Mouse (Mus musculus) gonadal fat pad, adult 2 months (tissue): Measurements from ENCODE around the gene Hes2. TPM values are rescaled to one million over a fixed set of nuclear protein-coding genes. Genes with fewer than 3 reads are reported as not detected.

Experiments used
- DNase-seq: peaks from one replicate; pipeline ENCODE4 v3.0.0-alpha.2; 2012; ENCODE audit warnings: low read depth
- polyA plus RNA-seq: library from polyadenylated mRNA; depleted of rRNA; stranded (reverse); fragments of >200 nt; gene quantifications from 2 replicates; pipeline ENCODE4 v1.2.3, GENCODE M21; 2012

Hes2 gene
- polyA plus RNA-seq, 1 experiment = 0.32 TPM

- DNase-seq = no peak
Observed at GRCm38 (mm10) chr4:152131809-152132771, 26.6 kb upstream of the Hes2 start.

DNA sequence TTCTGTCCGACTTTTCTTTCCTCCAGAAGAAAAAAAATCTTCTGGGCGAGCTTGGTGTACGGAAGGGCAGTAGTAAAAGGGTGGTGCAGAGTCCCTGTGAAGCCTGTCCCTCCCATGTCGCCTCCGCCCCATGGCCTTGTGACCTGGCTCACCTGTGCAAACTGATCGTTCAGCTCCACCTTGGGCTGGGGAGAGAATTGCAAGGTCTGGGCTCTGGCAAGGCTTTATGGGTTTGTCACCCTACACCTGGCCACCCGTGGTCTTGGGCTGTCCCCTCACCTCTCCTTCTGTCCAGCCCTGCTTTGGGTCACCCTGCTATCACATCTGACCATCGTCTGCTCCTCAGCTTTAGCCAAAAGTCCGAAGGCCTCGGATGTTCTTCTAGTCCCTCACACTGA is 25.9 kb upstream of the Hes2 start:
- no peak for DNase-seq

DNA sequence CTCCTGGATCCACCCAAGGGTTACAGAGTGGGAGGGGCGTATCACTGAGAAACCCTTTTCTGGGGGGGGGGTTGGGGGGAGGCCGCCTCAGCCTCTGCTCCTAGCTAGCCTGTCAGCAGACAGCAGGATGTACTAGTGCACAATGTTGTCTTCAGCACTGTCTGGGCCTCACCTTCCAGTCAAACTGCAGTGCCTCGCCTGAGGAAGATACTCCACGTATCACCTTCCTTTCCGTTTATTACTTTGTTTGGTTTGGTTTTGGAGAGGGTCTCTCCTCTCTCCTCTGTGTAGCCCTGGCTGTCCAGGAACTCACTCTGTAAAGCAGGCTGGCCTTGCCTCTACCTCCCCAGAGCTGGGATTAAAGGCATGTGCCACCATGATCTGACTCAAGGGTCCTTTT is 25.5 kb upstream of the Hes2 start:
- no peak for DNase-seq

GRCm38 (mm10) chr4:152134507-152134906 is 24.2 kb upstream of the Hes2 start:
- no peak for DNase-seq

DNA sequence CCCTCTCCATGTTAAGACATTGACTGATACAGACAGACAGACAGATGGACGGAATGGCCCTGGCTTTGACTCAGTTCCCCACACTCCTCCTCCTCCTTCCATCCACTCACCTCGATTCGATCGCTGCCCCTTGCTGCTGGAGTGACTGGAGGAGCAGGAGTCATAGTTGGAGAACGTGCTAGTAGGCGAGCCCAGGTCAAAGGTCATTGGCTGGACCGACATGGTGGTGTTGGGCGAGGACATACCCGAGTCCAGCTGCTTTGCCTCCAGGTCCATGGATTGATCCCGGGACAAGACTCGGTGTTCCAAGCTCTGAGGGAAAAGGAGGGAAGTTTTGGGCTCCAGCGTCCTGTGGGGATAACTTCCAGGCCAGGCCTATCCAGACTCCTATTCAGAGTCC is 23.3 kb upstream of the Hes2 start:
- DNase-seq = no peak

DNA sequence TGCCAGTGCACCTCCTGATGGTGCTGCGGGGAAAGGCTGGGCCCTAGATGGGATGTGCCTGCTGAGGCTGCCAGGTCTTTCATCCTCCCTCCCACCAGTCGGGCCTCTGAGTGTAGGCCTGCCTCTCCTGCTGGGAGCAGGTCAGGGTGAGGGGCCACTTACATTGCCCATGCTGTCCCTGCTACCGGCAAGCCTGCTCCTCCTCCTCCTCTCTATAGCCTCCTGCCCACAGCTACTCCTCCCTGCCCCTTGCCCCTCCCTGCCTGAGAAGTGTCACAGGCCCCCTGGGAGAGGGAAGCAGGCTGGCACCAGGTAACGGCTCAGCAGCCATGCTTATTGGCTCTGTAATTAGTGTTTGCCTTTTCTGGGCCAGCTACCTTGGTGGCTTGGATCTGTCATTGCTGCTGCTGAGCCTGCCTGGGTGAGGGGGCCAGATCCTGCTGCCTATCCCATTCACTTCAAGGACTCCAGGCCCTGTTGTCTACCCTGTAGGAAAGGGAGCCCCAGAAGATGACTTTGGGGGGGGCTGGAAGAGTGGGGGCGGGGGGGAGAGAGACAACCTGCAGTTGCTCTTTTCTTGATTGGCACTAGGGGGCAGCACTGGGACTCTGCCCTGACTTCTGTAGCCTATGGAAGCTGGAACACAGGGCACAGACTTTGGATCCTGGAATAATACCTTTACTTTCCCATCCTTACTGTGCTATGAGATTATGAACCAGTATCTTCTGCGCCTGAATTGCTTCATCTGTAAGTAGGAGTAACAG is 22.4 kb upstream of the Hes2 start:
- DNase-seq = no peak

DNA sequence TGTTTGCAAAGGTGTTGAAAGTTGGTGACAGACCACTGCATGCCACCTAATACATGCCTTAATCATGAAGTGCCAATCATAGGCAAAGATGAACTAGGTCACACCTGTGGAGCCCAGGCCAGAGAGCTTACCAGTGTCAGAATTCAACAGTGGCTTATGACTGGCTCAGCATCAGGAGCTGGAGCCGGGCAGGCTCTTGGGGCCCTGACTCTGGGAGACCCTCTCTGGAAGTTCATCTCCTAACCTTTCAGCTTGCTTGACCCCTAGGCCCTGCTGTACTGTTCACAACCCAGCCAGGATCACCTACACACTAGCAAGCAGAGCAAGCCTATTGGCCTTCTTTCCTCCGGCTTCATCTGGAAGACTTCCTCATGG is 21.8 kb upstream of the Hes2 start:
- no peak for DNase-seq

DNA sequence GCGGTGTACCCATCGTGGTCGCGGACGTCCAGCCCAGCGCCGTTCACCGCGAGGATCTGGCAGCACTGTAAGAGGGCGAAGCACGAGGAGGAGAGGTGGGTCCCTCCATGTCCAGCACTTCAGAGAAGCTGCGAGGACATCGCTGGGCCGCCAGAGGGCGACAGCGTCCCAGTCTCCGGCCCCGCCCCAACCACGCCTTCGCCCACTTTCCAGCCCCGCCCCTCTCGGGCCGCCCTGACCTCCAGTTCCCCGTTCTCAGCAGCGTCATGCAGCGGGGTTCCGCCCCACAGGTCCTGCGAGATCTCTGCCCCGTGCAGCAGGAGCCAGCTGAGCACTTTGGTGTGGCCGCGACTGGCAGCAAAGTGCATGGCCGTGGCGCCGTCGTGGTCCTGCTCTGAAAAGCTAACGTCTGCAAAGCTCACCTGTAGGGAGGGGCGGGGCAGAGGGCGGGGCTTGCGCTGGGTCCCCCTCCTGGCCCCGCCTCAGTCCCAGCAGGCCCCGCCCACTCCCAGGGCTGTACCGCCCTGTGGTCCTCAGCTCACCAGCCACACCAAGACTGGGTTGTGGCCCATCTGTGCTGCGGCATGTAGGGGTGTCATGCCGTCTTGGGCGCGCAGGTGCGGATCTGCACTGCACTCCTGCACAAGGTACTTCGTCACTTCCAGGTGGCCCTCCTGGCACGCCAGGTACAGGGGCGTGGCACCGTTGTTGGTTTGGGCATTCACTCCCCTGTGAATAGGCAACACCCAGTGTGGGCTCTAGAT is 20.0 kb upstream of the Hes2 start:
- no peak for DNase-seq

DNA sequence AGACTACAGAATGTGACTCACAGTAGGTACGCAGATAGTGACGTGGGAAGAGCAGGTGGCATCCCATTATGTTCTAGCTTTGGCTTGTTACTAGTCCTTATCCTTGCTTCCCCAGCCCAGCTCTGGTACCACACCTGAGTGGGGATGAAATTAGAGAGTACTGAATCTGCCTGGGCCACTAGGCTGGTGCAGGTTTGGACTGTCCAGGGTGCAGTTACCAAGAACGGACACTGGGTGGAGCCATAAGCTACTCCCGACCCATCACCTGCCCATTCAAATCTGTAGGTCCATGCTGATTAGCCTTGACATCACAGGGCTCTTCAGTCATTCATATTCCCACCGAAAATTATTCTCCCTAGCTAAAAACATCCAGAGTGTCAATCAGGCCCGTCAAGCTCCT is 18.2 kb upstream of the Hes2 start:
- no peak for DNase-seq

GRCm38 (mm10) chr4:152141521-152142135 is 17.0 kb upstream of the Hes2 start:
- DNase-seq = no peak

DNA sequence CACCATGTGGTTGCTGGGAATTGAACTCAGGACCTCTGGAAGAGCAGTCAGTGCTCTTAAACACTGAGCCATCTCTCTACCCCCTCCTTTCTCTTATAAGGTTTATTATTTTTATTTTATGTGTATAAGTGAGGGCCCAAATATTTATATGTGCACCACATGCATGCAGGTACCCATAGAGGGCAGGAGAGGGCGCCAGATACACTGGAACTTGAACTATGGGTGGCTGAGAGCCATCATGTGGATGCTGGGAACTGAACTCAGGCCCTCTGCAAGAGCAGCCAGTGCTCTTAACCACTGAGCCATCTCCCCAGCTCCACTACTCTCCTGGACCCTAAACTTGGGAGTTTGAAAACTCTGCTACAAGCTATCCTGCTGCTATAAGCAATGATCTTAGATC is 15.0 kb upstream of the Hes2 start:
- no peak for DNase-seq

GRCm38 (mm10) chr4:152145473-152145872 is 13.2 kb upstream of the Hes2 start:
- DNase-seq = no peak

DNA sequence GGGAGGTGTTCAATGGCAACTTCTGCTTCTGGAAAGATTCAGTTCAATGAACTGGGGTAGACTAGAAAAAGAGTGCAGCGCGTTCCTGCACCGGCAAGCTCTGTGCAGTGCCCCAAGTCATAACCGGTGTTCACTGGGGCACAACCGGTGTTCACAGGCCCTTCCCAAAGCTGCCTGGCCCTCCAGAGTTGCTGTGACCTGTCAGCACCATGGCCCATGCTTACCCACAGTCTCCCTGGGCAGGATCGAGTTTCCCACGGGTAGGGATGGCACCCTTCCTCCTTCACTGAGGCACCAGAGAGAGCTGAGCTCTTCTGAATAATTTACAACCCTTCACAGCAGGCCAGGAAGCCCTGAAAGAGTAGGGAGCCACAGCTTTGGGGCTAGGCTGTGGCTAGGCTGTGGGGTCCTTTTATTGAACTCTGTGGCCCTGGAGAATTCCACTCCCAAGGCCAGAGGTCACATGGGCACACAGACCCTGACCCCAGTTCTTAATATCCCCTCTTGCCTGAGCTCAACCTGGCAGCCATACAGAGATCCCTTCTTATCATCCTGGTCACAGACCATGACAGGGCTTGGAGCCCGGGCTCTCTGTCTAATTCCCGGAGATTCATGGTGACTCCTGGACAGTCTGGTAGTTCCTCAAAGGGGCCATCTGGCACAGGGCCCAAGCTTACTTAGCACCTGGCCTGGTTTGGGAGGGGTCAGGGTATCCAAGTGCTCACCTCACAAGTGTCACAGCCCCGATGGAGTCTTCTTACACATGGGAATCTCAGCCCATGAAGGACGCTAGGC is 12.4 kb upstream of the Hes2 start:
- DNase-seq = no peak

GRCm38 (mm10) chr4:152150546-152150945 is 8.1 kb upstream of the Hes2 start:
- no peak for DNase-seq

- no peak for DNase-seq
Observed at GRCm38 (mm10) chr4:152151451-152151965, 7.2 kb upstream of the Hes2 start.

DNA sequence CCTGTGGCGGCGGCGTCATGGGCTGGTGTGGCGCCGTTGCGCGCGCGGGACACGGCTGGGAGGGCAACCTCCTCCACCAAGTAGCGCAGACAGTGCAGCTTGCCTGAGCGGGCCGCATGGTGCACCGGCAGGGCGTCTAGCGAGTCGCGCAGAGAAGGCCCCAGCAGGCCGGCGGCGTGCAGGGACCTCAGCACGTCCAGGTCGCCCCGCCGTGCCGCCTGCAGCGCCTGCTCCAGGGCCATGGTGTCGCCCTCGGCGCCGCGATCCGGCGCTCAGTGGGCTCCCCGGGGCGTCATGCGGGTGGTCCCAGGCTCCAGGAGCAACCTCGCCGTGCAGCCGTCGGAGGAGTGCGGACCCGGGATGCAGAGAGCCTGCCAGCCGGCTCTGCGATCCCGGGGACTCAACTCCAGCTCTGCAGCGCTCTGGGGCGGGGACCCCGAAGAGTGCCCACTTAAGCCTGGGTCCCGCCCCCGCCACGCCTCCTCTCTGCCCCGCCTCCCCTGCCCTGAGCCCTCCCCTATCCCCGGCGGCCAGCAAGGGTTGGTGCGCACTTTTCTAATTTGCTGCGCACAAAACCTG is 6.6 kb upstream of the Hes2 start, which contains the start of gene Espn:
TSS of gene Espn (minus strand) at position 406 of the 579 bp plus-strand sequence.
- no peak for DNase-seq

- no peak for DNase-seq
Observed at GRCm38 (mm10) chr4:152153771-152154177, 4.9 kb upstream of the Hes2 start.

- no peak for DNase-seq
Observed at GRCm38 (mm10) chr4:152155019-152155418, 3.6 kb upstream of the Hes2 start.

DNA sequence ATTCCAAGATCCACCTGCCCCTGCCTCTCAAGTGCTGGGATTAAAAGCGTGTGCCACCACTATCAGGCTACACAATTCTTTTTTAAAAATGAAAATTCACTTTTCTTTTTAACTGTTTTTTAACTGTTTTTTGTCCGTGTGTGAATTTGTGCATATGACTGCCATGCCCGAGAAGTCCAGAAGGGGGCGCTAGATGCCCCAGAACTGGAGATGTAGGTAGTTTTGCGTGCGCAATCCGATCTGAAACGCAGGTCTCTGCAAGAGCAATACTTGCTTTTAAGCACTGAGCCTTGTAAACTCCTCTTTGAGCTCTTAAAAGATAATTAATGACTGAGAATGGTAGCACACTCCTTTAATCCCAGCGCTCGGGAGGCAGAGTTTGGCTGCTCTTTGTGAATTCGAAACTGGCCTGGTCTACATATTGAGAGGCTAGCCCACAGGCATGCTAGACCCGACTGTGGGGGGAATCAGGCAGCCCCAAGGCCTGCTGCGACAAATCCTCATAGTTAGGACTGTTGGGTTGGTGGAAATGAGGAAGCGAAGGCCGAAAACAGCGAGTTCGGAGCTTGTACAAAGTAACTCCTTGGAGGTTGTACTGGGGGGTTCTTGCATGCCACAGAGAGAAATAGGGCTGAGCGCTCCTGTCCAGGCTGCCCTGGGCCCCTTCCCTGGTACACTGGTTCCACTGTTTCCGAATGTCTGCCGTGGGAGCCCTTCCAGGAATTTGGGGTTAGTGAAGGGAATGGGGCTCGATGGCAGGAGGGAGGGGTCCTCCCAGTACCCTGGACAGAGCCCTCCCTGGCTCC is 685 bp upstream of the Hes2 start:
- no peak for DNase-seq
